Mouse (Mus musculus) embryonic fibroblast, embryonic 13.5 days (primary cell): ENCODE data around the gene Grin2c. TPM values are rescaled to one million over a fixed set of nuclear protein-coding genes. Genes with fewer than 3 reads are reported as not detected.

ENCODE experiments used
- H3K27ac ChIP-seq: 2 replicates; pipeline ENCODE4 v1.5.1; 2012; ENCODE audit warnings: low read length, control low read depth, inconsistent platforms; ENCODE audit not compliant: insufficient read depth
- H3K4me1 ChIP-seq: 2 replicates; pipeline ENCODE4 v1.6.1; 2011; ENCODE audit warnings: low read length; ENCODE audit not compliant: control insufficient read depth, insufficient read depth
- H3K4me3 ChIP-seq: 2 replicates; pipeline ENCODE4 v1.5.1; 2011; ENCODE audit warnings: mild to moderate bottlenecking, control low read depth, low read length; ENCODE audit not compliant: insufficient read depth
- CTCF ChIP-seq: IDR thresholded peaks from 2 replicates; pipeline ENCODE4 v1.5.1; 2011; ENCODE audit warnings: mild to moderate bottlenecking, control low read depth, low read length, moderate library complexity, borderline replicate concordance; ENCODE audit not compliant: insufficient read depth
- POLR2A ChIP-seq: IDR thresholded peaks from 2 replicates; pipeline ENCODE4 v1.6.1; 2011; ENCODE audit warnings: low read depth, mild to moderate bottlenecking, control low read depth, low read length, moderate library complexity
- polyA plus RNA-seq: library from polyadenylated mRNA; stranded (reverse); fragments of >200 nt; gene quantifications from 2 replicates; pipeline ENCODE4 v1.2.4, GENCODE M21; 2011; ENCODE audit warnings: low read depth; ENCODE audit not compliant: missing spikeins, insufficient read length

Gene Grin2c
- polyA plus RNA-seq, 1 experiment: not detected

GRCm38 (mm10) chr11:115283891-115284620 lies 17.0 kb upstream of the Grin2c start:
- H3K27ac ChIP-seq: no peak overlapping the region
- TF ChIP-seq POLR2A (no peak), CTCF (no peak)
- no peak overlapping the region for H3K4me3 ChIP-seq
- no peaks in the 10 kb centered on the region for H3K4me1 ChIP-seq

DNA sequence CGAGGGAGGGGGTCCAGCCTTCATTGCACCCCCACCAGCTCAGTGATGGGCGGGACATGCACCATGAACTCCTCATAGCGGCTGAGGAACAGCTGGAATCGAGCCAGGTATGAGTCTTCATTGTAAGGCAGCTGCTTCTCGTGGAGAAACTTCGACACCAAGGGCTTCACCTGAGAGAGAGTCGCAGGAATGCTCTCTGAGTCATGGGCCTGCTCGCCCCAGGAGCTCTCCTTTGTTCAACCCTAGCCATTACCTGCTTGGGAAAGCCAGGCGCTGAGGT lies 16.4 kb upstream of the Grin2c start:
- Histone ChIP-seq H3K4me1 (no peaks in the 10 kb centered on the region), H3K4me3 (no peak overlapping the region), H3K27ac (no peak overlapping the region)
- TF ChIP-seq CTCF (no peak), POLR2A (no peak)

DNA sequence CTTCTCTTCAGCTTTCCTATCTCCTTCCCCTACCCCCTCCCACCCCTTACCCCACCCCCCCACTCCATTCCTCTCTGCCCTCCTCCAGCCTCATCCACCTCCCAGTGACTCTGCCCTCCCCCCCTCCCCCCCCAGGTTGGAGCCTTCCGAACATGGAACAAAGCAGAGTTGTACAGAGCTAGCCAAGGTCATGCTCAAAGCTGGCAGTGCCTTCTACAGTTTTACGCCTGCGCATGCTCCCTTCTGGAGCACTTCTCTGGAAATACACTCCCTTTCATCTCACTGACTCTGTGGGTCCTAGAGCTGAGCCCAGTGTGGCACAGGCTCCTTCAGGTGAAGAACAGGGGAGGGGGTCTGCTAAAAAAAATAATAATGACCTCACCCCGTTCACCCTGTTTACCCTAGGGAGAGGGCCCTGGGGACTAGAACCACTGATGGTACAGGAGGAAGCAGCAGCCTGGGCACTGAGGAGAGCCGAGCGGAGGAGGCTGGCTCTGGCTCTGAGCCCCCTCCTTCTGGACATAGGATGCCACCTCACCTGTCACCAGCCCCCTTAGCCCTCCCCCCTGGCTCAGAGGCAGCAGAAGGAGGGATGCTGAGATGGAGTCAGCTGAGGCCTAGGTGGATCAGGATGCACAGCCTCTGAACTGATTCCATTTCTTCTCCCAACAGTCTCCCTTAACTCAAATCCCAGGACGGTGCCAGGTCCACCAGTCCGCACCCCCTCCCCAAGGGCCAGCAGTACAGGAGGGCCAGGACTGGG lies 15.9 kb upstream of the Grin2c start:
- H3K4me1 ChIP-seq: no peaks in the 10 kb centered on the region
- no peak overlapping the region for H3K4me3 ChIP-seq
- H3K27ac ChIP-seq: no peak overlapping the region
- TF ChIP-seq CTCF (no peak), POLR2A (no peak)

GRCm38 (mm10) chr11:115282295-115282694 lies 15.3 kb upstream of the Grin2c start:
- TF ChIP-seq CTCF: no peak
- TF ChIP-seq POLR2A: no peak
- H3K4me1 ChIP-seq: no peaks in the 10 kb centered on the region
- no peak overlapping the region for H3K27ac ChIP-seq
- no peak overlapping the region for H3K4me3 ChIP-seq

- H3K27ac ChIP-seq: no peak overlapping the region
- H3K4me3 ChIP-seq: no peak overlapping the region
- no peaks in the 10 kb centered on the region for H3K4me1 ChIP-seq
- TF ChIP-seq CTCF: no peak
- no peak for TF ChIP-seq POLR2A
Observed at GRCm38 (mm10) chr11:115279726-115280125, 12.7 kb upstream of the Grin2c start.

- H3K4me3 ChIP-seq: no peak overlapping the region
- TF ChIP-seq CTCF (no peak), POLR2A (no peak)
Observed at GRCm38 (mm10) chr11:115278176-115278575, 11.1 kb upstream of the Grin2c start.

DNA sequence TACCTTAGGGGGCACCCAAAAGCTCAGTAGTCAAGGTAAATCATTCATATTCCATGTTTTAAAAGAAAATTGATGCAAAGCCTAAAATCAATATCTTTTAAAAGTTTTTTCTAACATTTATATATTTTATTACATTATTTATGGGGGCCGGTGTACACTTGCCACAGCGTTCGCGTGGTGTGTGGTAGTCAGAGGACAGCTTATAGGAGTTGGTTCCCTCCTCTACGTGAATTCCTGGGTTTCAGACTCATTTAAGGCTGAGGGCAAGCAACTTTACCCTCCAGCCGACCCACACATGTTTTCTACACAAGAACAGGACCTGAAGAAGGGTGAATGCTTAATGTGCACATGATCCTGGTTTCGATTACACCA lies 10.5 kb upstream of the Grin2c start:
- Histone ChIP-seq H3K27ac (peak overlapping the region; percentile 68), H3K4me3 (peak overlapping the region; percentile 96), H3K4me1 (no peaks in the 10 kb centered on the region)
- no peak for TF ChIP-seq CTCF
- TF ChIP-seq POLR2A: no peak

More at GRCm38 (mm10) chr11:115278176-115278575, 11.1 kb upstream of the Grin2c start:
- Histone ChIP-seq H3K4me1 (no peaks in the 10 kb centered on the region), H3K27ac (no peak overlapping the region)

DNA sequence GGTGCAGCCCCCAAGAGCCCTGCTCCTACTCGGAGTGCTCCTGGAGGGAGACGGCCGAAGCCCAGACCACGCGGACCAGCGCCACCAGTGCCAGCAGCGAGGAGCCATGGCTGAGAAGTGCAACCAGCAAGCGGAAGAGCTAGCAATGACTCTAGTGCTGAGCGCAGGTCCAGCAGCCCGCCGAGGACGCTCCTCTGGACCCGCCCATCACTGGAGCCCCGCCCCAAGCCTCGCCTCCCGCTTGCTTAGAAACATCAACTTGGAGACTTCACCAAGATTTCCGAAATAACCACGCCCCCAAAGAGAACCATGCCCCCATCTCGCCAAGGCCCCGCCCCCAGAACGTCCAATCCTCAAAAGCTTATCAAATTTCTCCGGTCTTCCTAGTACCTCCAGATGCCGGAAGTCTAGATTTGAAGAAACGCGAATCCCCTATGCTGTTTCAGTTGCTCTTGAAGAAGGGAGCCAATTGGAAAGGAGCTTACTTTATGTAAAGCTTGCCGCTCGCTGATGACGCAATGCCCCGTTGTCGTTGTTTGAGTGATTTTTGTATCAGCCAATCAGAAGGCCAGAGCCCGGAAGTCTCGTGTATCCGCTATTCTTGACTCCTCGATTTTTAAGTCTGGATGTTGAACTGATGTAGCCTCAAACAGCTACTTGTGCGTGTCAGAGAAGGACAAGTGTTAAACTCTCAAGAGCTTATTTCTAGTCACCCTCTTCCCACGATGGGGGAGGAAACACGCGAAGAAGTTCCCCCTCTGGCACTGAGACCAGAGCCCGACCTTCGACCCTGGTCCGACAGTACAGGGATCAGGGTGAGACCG lies 9.9 kb upstream of the Grin2c start, which contains the start of gene Fdxr:
Fdxr (minus strand) TSS at position 271 of the 824 bp plus-strand sequence.
- peak within 1 kb of the TSS; percentile 68 for H3K27ac ChIP-seq
- no peaks in the 10 kb centered on the region for H3K4me1 ChIP-seq
- peak within 1 kb of the TSS; percentile 96 for H3K4me3 ChIP-seq
- TF ChIP-seq POLR2A (peak; percentile 100), CTCF (no peak)

DNA sequence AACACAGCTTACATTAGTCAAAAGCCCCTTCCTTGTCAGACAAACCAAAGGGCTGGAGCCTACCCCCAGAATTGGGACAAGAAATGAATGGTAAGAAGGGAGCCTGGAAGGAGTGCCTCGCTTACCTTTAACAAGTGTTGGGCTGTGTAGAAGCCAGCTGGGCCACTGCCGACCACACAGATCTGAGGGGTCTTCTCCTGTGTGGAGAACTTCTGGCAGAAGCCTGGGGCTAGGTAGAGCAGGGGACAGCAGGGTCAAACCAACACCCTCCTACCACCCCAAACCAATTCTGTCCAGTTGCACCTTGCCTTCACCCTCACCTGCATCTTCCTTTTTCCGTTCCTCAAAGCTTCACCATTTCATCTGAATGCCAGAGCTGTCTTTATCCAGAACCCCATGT lies 8.9 kb upstream of the Grin2c start:
- TF ChIP-seq CTCF (no peak), POLR2A (no peak)
- no peaks in the 10 kb centered on the region for H3K4me1 ChIP-seq
- H3K27ac ChIP-seq: no peak overlapping the region
- H3K4me3 ChIP-seq: peak overlapping the region; percentile 87; the same call in 1 of the 2 replicates

GRCm38 (mm10) chr11:115275509-115275908 lies 8.5 kb upstream of the Grin2c start:
- no peaks in the 10 kb centered on the region for H3K4me1 ChIP-seq
- H3K27ac ChIP-seq: no peak overlapping the region
- no peak for TF ChIP-seq CTCF
- no peak for TF ChIP-seq POLR2A
- H3K4me3 ChIP-seq: no peak overlapping the region
